In the genomic region with DNA sequence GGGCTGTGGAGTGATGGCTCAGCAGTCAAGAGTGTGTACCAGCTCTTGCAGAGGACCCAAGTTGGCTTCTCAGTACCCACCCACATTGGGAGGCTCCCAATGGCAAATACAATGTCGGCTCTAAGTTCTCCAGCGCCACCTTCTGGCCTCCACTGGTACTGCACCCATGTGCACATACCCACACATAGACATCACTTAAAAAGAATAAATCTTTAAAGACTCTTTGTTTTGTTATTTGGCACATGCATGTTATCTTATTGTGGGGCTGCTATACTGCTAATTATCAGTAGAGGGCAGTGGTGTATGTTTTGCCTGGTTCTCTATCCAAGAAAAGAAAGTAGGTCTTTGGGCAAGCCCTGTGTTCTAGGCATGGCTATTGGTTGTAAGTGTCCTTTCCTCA, we compare ENCODE assay signal across 9 mouse cellular contexts.
DNase-seq lines count a peak whose midpoint lies in the region; ATAC-seq and TF ChIP-seq lines count a peak whose summit lies in the region.
"Had no signal": no experiment of that assay in that cellular context is flagged by ENCODE, and none has a peak within 500 bp of the region (broad histone marks: within the 10 kb centered on the region; RNA-seq: fewer than 3 reads in every experiment).

No protein-coding gene starts in this region.

- H3K9me3 ChIP-seq in liver, embryonic 12.5 days (replicated peaks) = no peaks in the 10 kb centered on the region
- no peaks in the 10 kb centered on the region for H3K9me3 ChIP-seq in hindbrain, embryonic 11.5 days (ENCODE audit: control insufficient read depth, low read length)

- no peak for TF ChIP-seq POLR2A in spleen, adult 2 months (IDR thresholded peaks at IDR 0.05; ENCODE audit: low read depth, low read length)

- H3K27ac ChIP-seq in spleen, adult 2 months (ENCODE audit: insufficient read depth, low read length) = no peak overlapping the region
- peak overlapping the region; percentile 52; the same call in 1 of the 2 replicates for H3K27ac ChIP-seq in liver, embryonic 12.5 days
- H3K27ac ChIP-seq in hindbrain, embryonic 11.5 days (ENCODE audit: low read depth, low read length) = no peak overlapping the region

- no peak overlapping the region for H3K4me3 ChIP-seq in spleen, adult 2 months (ENCODE audit: extremely low read depth, insufficient read depth, insufficient read length)
- no peak overlapping the region for H3K4me3 ChIP-seq in liver, embryonic 12.5 days
- H3K4me3 ChIP-seq in hindbrain, embryonic 11.5 days (ENCODE audit: low read depth, low read length) = no peak overlapping the region

- peak; percentile 13 to 45 for DNase-seq in cerebellum, postnatal 14 days
- DNase-seq in spleen, adult 2 months (ENCODE audit: low read depth in 1 of 2, low spot score in 2 of 2) = no peak
- no peak for DNase-seq in spleen, postnatal 14 days (ENCODE audit: low spot score in 2 of 2)
- peak; percentile 23 for DNase-seq in yolk sac, embryonic 10.5 days (ENCODE audit: low spot score)
- no peak for DNase-seq in hindbrain, embryonic 11.5 days (ENCODE audit: low spot score)
- DNase-seq: heart, postnatal 14 days had no signal

- H3K4me2 ChIP-seq in liver, embryonic 12.5 days = no peak overlapping the region
- H3K4me2 ChIP-seq in hindbrain, embryonic 11.5 days (replicated peaks; ENCODE audit: low read depth, low read length) = no peak overlapping the region

- WGBS in spleen, adult 2 months = 61% methylated on average over 2 of the region's 2 CpGs
- WGBS in liver, embryonic 12.5 days (ENCODE audit: insufficient replicate concordance) = 19% methylated on average over 2 of the region's 2 CpGs
- WGBS in hindbrain, embryonic 11.5 days = 40% methylated on average over 2 of the region's 2 CpGs

- H3K4me1 ChIP-seq in spleen, adult 2 months (ENCODE audit: control insufficient read depth, insufficient read depth, insufficient read length) = no peaks in the 10 kb centered on the region
- peaks cover 8% of the 10 kb centered on the region; the same call in 1 of the 2 replicates for H3K4me1 ChIP-seq in liver, embryonic 12.5 days
- peaks cover 5% of the 10 kb centered on the region for H3K4me1 ChIP-seq in hindbrain, embryonic 11.5 days (replicated peaks; ENCODE audit: control insufficient read depth, insufficient read depth, low read length)

- no peaks in the 10 kb centered on the region for H3K36me3 ChIP-seq in spleen, adult 2 months (ENCODE audit: control insufficient read depth, insufficient read depth, low read length)
- no peaks in the 10 kb centered on the region for H3K36me3 ChIP-seq in liver, embryonic 12.5 days
- no peaks in the 10 kb centered on the region for H3K36me3 ChIP-seq in hindbrain, embryonic 11.5 days (ENCODE audit: control insufficient read depth, insufficient read depth, low read length)

- no peak for ATAC-seq in cerebellum, adult (ENCODE audit: insufficient number of reproducible peaks, low FRiP score, low TSS enrichment)
- ATAC-seq in liver, embryonic 12.5 days = no peak
- no peak for ATAC-seq in erythroblast, adult 5-6 weeks (replicated peaks; ENCODE audit: low FRiP score, poor library complexity, severe bottlenecking)
- ATAC-seq in hindbrain, embryonic 11.5 days (ENCODE audit: low FRiP score) = no peak

- H3K9ac ChIP-seq in liver, embryonic 12.5 days = no peak overlapping the region
- no peak overlapping the region for H3K9ac ChIP-seq in hindbrain, embryonic 11.5 days (ENCODE audit: low read depth, low read length)

- H3K27me3 ChIP-seq in spleen, adult 2 months (ENCODE audit: control insufficient read depth, insufficient read depth, low read length) = no peaks in the 10 kb centered on the region
- peaks cover 10% of the 10 kb centered on the region; the same call in 1 of the 2 replicates for H3K27me3 ChIP-seq in liver, embryonic 12.5 days (replicated peaks)
- no peaks in the 10 kb centered on the region for H3K27me3 ChIP-seq in hindbrain, embryonic 11.5 days (ENCODE audit: control insufficient read depth, insufficient read depth, low read length)

- TF ChIP-seq CTCF in spleen, adult 2 months (IDR thresholded peaks at IDR 0.05; ENCODE audit: extremely low read depth, insufficient read depth, insufficient read length, insufficient replicate concordance) = peak; percentile 23; the same call in 1 of the 2 replicates

Comparison
In these comparisons a context has a peak if more than half of its experiments do, and no peak if none do; other contexts are left out.
1. DNase-seq: peak in cerebellum, postnatal 14 days (2 of 2) and yolk sac, embryonic 10.5 days (single experiment); none in spleen, adult 2 months (0 of 2), spleen, postnatal 14 days (0 of 2) and hindbrain, embryonic 11.5 days (single experiment).